Mouse (Mus musculus) gastrocnemius, postnatal 14 days (tissue): ENCODE data around the gene Irf4. TPM values are rescaled to one million over a fixed set of nuclear protein-coding genes. Genes with fewer than 3 reads are reported as not detected.

Experiments used
- DNase-seq: peaks from one replicate; pipeline ENCODE4 v3.0.0; 2021; ENCODE audit warnings: mixed read lengths
- intact Hi-C: fragments of 180-260 bp; cut with DNase I; formaldehyde crosslinking; loops from one replicate; pipeline ENCODE4 v1.15.1; 2025; ENCODE audit warnings: low total_unique reads
- total RNA-seq, 2 experiments: library from RNA; stranded (reverse); gene quantifications; 2 replicates each; pipeline ENCODE4 v1.2.3; 2021

Gene Irf4
- total RNA-seq, 2 experiments from 2014 or later, result 0.78 to 1.2 TPM

- intact Hi-C loops, result no loop called here
- no peak for DNase-seq
Observed at GRCm38 (mm10) chr13:30788421-30788820, 39.4 kb downstream of the Irf4 start.

- intact Hi-C loops, result no loop called here
- peak; percentile 27 for DNase-seq
Observed at GRCm38 (mm10) chr13:30790016-30790415, 41.0 kb downstream of the Irf4 start.

- intact Hi-C loops, result no loop called here
- no peak for DNase-seq
Observed at GRCm38 (mm10) chr13:30792308-30792707, 43.3 kb downstream of the Irf4 start.

GRCm38 (mm10) chr13:30792741-30793140 is 43.7 kb downstream of the Irf4 start:
- intact Hi-C loops, result no loop called here
- DNase-seq, result no peak

GRCm38 (mm10) chr13:30793196-30793595 is 44.2 kb downstream of the Irf4 start:
- DNase-seq, result no peak
- intact Hi-C loops, result no loop called here

GRCm38 (mm10) chr13:30793616-30794015 is 44.6 kb downstream of the Irf4 start:
- intact Hi-C loops, result no loop called here
- no peak for DNase-seq

- intact Hi-C loops, result no loop called here
- DNase-seq, result no peak
Observed at GRCm38 (mm10) chr13:30795960-30796359, 46.9 kb downstream of the Irf4 start.

- intact Hi-C loops, result no loop called here
- DNase-seq, result no peak
Observed at GRCm38 (mm10) chr13:30801886-30802285, 52.9 kb downstream of the Irf4 start.

GRCm38 (mm10) chr13:30802336-30802955 is 53.4 kb downstream of the Irf4 start:
- intact Hi-C loops, result no loop called here
- no peak for DNase-seq

- peak; percentile 15 for DNase-seq
- intact Hi-C loops, result no loop called here
Observed at GRCm38 (mm10) chr13:30809240-30809639, 60.2 kb downstream of the Irf4 start.

- intact Hi-C loops, result no loop called here
Observed at GRCm38 (mm10) chr13:30813464-30813863, 64.4 kb downstream of the Irf4 start.

GRCm38 (mm10) chr13:30814256-30814655 is 65.2 kb downstream of the Irf4 start:
- intact Hi-C loops, result no loop called here

More at GRCm38 (mm10) chr13:30813464-30813863, 64.4 kb downstream of the Irf4 start:
- DNase-seq, result no peak

More at GRCm38 (mm10) chr13:30814256-30814655, 65.2 kb downstream of the Irf4 start:
- no peak for DNase-seq

Other genes with a start within 250 kb of the Irf4 start
- gene Uqcrfs1, start 203.9 kb upstream of the Irf4 start, total RNA-seq, result 100 to 1,000 TPM; 452 to 559 TPM
- 10 to 100 TPM; 34.9 to 37.6 TPM for gene Dusp22, start 89.2 kb upstream of the Irf4 start, total RNA-seq
- under 1 TPM in 1 of 2 experiments, not detected in 1; 0.47 TPM for gene Hus1b, start 198.5 kb downstream of the Irf4 start, total RNA-seq
- gene Exoc2, start 224.9 kb downstream of the Irf4 start, total RNA-seq, result 10 to 100 TPM; 12.0 to 12.7 TPM
- not detected for gene Gm5447, start 225.0 kb downstream of the Irf4 start, total RNA-seq